Mouse (Mus musculus) thymus, postnatal 10 days (tissue): ENCODE results near the gene Tmem107.

Experiments used
- DNase-seq, 2 experiments: peaks; one replicate each; pipeline ENCODE4 v3.0.0; 2021; ENCODE audit warnings: low spot score in 2 of 2

The Tmem107 gene

DNA sequence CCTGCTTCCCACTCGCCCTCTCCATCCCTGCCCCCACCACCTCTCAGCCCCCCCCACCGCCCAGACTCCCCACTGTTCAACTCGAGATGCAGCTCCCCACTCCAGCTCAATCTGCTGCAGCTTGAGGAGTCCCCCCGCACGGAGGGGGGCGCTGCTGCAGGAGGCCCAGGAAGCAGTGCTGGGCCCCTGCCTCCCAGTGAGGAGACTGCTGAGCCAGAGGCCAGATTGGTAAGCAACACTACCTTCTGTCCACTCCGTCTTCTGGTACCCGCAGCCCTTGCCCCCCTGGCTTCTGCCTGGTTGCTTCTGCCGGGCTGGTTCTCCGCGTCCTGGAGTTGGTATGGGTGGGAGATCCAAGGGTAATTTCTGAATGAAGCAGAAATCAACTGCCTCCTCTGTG, 36.2 kb downstream of the Tmem107 start:
- no peak for DNase-seq

DNA sequence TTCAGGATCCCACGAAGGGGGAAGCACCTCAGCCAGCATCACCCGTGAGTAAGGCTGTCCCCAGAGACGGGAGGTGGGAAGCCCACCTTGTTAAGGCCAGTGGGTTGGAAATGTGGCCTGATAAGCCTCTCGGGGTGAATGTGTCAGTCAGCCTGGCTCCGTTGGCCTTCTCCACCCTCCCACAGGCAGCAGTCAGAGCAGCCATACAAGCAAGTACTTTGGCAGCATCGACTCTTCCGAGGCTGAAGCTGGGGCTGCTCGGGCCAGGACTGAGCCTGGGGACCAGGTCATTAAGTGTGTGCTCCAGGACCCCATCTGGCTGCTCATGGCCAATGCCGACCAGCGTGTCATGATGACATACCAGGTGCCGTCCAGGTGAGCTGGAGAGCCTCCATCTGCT, 37.1 kb downstream of the Tmem107 start:
- DNase-seq = no peak

DNA sequence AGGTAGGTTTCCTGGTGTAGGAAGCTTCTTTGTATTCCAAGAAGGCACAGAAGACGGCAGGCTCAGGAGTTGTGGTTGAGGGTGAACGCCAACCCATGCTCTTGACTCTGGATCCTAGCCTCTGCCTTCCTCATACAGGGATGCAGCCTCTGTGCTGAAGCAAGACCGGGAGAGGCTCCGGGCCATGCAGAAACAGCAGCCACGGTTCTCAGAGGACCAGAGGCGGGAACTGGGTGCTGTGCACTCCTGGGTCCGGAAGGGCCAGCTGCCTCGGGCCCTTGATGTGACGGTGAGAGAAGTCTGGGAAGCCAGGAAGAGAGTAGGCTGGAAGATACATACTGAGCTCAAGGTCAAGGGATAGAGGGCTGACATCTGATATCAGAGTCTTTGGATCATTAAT, 37.6 kb downstream of the Tmem107 start:
- no peak for DNase-seq

DNA sequence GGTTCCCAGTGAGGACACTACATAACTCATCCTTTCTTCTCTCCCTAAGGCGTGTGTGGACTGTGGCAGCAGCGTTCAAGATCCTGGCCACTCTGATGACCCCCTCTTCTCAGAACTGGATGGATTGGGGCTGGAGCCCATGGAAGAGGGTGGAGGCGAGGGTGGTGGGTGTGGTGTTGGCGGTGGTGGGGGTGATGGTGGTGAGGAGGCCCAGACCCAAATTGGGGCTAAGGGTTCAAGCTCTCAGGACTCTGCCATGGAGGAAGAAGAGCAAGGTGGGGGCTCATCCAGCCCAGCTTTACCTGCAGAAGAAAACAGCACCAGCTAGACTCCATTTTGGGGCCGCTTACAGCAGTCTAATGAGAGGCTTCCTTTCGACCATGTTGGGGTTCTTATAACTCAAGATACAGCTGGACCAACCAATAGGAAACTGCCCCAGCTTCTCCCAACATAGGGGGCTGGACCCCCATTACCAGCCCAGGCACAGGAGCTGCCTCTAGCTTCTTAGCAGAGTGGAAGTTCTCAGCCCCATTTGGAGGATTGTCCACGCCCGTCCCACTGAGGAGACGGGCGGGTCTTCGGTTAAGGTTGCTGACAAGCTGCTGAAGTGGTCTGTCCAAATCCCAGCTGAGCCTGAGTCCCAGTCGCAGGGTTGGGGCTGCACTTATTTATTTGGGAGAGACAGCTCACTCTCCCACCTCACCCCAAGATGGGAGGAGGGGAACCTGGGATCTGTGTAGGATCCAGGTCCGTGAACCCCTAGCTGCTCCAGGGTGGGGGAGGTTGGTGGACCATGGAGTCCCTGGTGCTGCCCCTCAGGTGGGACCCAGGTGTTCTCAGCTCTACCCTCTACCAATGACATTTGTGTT, 38.7 kb downstream of the Tmem107 start:
- no peak for DNase-seq

DNA sequence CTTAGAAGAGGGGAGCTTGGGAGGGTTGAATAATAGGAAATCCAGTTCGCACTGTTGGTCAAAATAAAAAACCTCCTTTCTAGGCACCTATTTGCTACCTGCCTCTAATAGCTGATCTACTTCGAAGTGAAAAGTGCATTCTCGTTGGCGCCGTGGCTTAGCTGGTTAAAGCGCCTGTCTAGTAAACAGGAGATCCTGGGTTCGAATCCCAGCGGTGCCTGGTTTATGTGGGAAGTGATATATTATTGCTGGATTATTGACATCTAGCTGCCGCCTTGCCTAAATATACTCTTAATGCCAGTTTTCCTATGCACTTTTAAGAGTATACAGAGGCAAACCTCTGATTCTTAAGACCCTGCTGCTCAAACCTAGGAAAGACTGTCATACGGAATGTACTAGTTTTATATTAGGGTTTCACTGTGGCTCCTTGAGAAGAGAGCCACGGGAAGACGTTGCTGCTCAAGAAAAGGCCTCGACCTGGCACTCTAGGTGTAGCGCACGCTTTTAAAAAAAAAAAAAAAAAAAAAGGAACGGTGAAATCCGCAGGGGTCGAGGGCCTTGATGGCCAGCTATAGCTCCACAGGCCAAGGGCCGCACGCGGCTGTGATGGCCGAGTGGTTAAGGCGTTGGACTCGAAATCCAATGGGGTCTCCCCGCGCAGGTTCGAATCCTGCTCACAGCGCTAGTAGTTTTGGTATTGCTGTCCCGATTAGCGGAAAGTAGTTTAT, 39.9 kb downstream of the Tmem107 start:
- DNase-seq = peak; percentile 81 to 93

DNA sequence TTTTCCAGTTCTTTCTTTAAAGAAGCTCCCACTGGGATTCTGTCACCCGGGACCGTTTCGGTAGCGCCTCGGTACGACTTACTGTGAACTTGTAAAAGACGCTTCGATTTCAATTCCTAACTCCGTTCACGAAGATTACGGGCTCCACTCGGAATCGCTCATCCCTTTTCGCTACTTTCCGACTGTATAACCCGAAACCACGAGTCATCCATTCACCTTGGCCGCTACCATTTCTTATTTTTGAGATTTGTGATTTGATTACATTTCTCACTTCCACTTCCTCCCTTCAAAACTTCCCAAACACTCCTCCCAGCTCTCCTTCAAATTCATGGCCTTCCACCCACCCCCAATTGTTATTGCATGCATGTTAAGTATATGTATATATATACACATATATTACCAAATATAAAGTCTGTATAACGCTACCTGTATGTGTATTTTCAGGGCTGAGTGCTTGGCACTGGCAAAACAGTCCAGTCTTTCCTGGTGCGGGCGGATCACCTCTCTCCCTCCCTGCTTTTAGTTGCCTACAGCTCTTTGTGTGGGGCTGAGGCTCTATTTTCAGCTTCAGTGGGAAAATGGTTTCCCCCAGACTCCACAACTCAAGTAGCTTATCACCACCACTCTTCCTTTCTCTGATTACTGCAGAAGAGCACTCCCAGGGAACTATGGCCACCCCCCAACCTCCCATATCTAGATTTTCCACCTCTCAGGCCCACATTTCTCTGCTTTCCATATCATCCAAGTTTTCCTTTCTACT, 40.6 kb downstream of the Tmem107 start:
- no peak for DNase-seq

DNA sequence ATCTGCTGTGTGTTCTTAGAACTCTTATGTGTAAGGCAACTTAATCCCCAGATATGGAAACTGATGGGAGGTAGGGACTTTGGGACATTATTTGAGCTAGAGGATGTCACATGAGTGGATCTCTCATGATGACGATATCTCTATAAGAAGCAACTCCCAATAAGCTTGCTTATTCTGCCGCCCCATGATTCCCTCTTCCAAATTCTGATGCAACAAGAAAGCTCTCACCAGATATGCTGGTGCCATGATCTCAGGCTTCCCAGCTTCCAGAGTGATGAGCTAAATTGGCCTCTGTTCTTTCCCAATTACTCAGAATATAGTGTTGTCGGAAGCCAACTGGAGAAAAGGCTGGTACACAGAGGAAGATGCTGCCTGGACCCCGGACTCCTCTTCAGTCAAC, 41.3 kb downstream of the Tmem107 start:
- no peak for DNase-seq

DNA sequence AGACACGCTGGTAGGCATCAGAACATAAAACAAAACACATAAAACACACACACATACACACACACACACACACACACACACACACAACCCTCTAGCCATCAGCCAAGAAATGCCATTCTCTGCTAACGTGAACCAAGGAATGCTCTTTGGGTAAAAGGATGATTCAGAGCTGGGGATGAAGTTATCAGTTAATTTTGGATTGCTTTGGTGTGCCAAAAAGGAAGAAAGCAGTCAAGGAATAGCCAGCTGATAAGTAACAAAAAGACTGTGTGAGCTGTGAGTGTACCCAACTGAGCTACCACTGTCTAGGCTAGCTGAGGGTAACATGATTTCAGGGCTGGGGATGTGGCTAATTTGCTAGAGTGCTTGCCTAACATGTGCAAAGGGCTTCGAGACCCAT, 43.4 kb downstream of the Tmem107 start:
- no peak for DNase-seq

DNA sequence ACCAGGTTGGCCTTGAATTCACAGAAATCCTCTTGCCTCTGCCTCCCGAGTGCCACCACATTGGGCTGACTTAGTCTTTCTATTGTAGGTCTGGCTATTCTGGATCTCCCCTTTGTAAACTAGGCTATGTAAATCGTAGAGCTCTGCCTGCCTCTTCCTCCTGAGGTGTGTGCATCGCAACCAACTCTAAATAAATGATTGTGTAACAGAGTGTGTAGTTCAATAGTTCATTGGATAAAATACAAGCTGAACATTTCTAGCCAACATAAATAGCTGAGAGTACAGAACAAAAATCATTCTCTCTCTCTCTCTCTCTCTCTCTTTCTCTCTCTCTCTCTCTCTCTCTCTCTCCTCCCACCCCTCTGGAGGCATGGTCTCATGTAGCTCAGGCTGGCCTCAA, 44.0 kb downstream of the Tmem107 start:
- no peak for DNase-seq

DNA sequence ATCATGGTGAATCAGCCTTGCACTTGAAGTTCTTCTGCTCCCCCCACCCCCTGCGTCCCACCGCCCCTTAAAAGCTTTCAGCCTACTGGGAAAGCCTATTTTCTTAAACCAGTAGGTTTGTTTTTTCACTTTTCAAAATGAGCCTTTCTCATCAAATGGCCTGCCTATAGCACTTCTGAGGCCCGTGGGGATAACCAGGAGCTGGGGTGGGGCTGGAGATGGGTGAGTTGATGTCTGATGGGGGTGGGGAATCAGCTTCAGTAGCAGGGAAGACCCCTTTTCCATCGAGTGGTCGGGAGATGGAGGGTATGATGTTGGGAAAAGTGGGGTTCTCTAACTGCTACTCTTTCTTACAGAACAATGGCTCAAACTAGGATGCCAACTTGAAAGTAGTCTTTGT, 46.2 kb downstream of the Tmem107 start:
- DNase-seq = no peak

DNA sequence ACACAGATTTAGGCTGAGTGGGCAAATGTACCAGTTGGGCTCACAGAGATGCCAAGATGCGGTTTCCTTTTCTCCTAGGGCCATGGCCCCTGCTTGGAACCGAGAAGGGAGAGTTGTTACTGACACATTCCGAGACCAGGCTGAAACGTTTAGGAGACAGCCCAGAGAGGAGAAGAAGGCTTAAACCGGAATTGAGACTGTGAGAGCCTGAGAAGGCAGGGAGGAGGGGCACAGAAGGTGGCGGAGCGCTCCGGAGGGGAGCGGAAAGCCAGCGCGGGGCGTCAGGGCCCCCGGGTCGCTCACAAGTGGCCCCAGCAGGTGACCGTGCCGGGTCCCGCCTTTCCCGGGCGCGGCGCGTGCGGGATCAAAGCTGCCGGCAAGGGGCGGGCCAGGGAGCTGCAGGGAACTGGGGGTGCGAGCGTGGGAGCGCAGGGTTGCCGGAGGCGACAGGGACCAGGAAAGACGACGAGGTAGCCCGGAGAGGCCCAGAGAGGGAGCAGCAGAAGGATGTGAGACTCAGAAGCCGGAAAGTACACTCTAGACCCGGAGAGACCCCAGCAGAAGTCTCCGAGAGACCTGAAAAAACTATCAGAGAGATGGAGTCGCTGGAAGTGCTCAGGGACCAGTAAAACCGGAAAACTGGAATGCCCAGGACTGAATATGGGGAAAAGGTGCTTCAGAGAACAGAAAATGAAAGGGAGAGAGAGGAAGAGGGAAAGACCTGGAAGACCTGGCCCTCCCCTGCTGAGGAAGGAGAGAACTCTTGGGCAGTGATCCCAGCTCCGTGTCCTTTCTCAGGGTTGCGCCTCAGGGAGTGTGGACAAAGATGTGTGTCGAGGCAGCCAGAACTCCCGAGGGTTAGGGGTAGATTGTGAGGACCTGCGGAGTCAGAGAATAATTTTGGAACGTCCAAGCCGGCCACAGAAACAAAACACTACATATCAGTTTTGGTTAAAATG, 47.4 kb downstream of the Tmem107 start:
- DNase-seq = peak; percentile 58 to 67

DNA sequence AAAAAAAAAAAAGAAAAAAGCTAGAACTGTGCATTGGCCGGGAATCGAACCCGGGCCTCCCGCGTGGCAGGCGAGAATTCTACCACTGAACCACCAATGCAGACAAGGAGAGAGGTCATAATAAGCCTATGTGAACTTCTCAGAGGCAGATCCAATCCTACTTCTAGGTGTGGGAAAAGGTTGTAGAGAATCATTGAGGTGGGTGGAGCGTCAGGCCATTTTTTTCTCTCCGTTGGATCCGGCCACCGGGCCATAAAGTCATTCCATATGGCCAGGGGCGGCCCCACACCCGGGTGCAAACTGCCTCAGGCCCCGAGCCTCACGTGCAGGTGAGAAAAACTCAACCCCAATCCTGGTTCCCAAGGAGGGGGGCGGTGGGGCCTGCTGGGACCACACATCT, 48.2 kb downstream of the Tmem107 start:
- peak; percentile 70 to 91 for DNase-seq

DNA sequence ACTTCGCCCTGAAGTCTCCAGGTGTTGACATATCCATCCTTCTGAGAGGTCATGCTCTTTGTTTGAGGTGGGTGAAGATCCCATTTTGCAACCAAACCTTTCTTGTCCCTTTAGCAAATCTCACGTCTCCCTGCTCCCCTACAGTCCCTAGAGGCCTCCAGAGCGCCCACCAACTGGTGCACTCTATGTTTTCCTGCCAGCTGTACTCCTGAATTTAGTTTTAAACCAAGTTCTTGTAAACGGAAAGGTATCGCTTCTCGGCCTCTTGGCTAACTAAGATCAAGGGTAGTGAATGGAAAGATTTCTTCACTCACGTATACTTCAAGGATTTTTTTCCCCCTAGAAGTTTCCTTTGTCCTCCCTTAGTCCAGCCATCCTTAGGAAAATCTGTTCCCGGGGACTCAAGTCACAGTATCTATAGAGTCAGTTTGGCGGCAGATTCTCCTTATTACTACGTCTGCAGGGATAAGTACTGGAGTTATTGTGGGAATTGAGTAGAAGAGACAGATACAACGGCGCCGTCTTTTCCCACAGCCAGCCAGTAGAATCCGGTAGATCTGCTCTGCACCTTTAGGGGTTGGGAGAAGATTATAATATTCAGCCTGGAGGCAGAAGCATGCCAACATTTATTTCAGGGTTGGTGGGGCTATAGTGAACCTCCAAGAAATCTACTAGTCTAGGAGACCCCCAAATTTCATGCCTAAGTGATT, 49.0 kb downstream of the Tmem107 start:
- DNase-seq = no peak

DNA sequence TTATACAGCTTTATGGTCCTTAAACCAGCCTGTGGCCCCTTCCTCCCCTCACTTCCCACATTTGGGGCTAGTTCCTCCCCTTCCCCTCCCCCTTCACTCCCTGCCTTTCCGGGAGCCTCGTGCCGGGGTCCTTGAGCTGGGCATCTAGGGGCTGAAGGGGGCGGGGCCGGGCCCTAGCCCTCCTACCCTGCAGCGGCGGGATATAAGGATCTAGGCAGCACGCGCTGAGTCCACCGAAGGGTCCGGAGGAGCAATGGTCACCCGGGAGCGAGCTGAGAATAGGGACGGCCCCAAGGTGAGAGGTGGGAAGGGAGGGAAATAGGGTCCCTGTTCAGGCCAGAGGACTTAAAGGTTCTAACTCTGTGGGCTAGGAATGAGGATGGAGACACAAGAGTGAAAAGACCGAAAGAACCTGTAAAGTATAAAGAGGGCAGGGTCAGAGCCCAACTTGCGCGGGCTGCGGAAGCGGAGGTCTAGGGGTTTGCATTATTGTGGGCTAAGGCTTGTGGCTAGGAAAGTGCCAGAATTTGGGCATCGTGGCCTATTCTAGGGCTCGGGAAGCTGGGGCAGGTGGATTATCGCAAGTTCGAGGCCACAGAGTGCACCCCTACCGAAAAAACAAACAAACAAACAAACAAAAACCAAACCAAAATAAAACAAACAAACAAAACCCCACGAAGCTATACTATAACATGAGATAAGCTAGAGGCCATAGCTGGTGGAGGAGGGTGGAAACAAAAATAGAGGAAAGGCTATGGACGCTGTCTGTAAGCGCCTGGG, 49.8 kb downstream of the Tmem107 start, which contains the start of gene Hes7:
Gene Hes7, plus strand, starts transcription at position 184 of the 780 bp plus-strand sequence.
- no peak for DNase-seq

DNA sequence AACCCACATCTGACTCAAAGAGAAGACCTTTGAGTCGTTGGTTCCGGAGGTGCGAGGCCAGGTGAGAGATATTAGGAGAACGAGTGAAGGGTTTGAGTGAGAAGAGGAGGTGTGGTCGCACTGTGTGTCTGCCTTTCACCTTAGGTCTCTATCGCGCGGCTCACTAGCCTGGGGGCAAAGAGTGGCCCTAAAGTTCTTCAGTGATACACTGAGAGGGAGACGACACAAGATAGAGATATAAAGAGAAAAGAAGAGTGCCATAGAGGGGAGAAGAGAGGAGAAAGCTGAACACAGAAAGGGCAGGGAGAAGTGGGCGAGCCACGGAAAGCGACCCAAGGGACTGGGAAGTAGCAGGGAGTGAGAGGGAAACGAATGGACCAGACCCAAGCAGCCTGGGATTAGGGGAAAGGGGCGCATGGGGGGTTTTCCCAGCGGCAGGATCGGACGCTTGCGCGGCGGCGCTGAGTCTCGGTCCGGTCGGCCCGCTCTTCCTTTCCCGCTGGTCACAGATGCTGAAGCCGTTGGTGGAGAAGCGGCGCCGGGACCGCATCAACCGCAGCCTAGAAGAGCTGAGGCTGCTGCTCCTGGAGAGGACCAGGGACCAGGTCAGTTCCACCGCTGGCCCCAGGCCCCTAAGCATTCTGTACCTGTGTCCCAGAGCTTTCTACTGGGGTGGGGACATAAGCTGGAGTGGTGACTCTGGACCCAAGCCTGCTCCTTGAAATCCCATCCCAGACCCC, 50.6 kb downstream of the Tmem107 start:
- no peak for DNase-seq

DNA sequence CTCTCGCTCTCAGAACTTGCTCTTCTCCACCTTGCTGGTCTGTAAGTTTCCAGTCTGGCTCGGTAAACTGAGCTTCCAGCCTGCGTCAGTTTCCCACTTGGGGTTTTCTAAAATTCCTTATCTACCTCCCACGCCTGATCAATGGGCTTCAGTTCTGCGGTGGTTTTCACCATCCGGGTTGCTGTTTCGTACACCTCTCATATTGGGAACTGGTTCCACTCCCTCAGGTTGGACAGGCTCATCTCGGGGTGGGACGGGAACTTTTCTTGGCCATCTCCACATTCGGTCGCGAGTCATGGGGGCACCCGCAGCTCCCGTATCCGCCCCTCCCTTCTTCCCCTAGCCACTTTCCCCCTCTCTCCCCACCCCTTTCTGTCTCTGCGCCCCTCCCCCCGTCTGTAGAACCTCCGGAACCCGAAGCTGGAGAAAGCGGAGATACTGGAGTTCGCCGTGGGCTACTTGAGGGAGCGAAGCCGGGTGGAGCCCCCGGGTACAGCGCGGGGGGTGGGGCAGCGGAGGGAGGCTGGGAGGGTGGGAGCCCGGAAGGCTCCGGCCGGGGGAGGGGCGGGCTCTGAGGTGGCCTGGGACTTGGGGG, 51.2 kb downstream of the Tmem107 start:
- peak in 1 of 2 experiments; percentile 25 for DNase-seq

DNA sequence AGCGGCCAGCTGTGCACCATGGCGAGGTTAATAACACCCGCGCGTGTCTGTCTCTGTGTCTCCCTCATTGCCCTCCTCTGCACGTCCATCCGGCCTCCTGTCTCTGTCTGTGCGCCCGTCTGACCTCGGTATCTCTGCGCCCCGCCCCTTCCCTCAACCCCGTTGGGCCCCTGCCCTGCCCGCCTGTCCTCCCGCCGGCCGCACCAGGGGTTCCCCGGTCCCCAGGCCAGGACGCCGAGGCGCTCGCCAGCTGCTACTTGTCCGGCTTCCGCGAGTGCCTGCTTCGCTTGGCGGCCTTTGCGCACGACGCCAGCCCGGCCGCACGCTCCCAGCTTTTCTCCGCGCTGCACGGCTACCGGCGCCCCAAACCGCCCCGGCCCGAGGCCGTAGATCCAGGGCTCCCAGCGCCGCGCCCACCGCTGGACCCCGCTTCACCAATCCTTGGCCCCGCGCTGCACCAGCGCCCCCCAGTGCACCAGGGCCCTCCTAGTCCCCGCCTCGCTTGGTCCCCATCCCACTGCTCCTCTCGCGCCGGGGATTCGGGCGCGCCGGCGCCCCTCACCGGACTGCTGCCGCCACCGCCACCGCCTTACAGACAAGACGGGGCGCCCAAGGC, 51.8 kb downstream of the Tmem107 start, which contains the start of gene 9130213A22Rik:
Gene 9130213A22Rik, minus strand, starts transcription at position 254 of the 616 bp plus-strand sequence.
- DNase-seq = peak; percentile 75 to 77
